Mouse (Mus musculus) cerebellum, adult 11 months (tissue): Measurements from ENCODE around the gene Bid.
"Not testable (repeated sequence)": the region's sequence is repeated elsewhere in the genome, so short reads cannot be mapped to it uniquely, and the experiment has no call there.

Source experiments
- DNase-seq: peaks from one replicate; pipeline ENCODE4 v3.0.0; 2022

The Bid gene

GRCm38 (mm10) chr6:120901776-120902645, 14.6 kb downstream of the Bid start:
- no peak for DNase-seq

GRCm38 (mm10) chr6:120898188-120898833, 18.3 kb downstream of the Bid start:
- peak; percentile 18 for DNase-seq

DNA sequence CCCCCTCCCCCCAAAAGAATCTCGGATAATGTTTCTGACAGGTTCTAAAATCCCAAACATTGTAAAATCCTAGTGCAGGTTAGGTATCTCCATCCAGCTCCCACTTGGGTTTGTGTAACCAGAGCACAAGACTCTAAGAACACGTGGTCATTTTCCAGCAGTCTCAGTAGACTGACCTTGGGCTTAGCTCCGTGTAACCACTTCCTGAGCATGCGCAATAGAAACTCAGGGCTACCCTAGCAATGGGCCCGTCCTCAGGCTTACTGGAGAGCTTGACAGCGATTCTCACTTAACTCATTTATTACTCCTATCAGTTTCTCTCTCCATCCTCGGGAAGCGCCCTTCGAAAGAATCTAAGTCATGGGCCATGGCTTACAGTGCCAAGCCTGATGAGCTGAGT, 22.1 kb downstream of the Bid start:
- no peak for DNase-seq

DNA sequence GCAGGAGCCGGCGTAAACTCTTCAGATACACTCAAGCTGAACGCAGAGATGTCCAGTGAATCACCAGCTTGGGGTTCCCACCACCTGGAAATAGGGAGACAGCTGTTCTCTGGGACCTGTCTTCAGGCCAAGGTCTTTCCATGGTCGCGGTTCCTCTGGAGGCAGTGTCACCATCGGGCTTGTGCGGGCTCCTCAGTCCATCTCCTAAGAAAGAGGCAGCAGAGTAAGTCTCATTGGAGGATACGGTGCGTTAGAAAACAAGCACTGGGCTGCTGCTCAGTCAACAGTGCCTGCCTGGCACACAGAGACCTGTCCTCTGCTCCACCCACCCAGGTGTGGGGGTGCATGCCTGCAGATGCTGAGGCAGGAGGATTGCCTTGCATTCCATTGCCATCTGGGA, 22.6 kb downstream of the Bid start:
- DNase-seq = no peak

- no peak for DNase-seq
These were observed 30.0 kb downstream of the Bid start for GRCm38 (mm10) chr6:120886696-120887095.

DNA sequence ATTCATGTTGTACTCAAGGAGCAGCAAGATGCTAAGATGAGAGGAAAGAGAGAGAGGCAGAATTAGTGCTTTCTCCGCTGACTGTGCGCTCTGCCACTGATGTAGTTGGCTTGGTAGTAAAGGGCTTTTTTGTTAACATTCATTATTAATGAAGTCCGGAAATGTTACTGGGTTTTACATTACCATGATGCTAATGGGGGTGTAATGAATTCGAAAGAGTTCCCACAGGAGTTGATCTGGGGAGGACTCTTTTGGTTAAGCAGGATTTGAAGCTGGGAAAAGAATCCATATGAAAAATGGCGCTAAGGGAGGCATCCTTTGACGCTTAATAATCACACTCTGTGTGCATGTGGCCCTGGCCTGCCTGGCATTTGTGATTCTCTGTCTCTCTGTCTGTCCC, 32.2 kb downstream of the Bid start:
- DNase-seq = no peak

DNA sequence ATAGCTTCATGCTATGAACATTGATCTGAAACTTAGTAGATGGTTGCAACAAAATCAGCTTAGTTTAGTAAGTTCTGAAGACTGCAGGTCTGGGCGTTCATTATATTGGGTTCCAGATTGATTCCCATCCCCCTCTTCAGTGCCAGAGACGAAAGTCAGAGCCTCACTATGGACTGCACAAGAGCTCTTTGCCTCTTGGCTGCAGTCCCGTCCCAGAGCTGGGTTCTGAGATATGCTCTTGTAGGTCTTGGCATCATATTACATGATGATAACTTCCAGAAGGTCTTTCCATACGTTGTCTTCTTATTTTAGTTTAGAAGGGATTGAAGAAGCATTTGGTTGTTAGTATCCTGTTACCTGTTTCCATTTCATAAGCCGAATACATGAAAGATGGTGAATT, 37.6 kb downstream of the Bid start:
- DNase-seq = no peak

GRCm38 (mm10) chr6:120873874-120874273, 42.8 kb downstream of the Bid start:
- no peak for DNase-seq

DNA sequence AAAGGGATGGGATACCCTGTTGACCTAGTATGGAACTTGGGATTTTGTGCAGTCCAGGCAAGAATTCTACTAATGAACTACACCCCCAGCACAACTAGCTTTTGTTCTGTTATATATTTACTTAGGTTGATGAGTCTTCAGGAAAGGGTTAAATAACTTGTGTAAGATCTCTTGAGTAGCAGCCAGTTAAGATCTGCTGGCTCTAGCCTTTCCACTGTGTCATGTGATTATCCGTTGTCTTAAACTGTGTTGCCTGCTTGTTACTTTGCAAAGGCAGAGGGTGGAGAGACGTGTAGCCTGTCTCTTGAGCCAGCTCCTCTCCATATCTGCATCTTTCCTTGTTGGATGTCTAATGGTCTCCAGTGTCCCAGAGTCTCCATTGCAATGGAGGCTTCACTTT, 45.4 kb downstream of the Bid start:
- no peak for DNase-seq

DNA sequence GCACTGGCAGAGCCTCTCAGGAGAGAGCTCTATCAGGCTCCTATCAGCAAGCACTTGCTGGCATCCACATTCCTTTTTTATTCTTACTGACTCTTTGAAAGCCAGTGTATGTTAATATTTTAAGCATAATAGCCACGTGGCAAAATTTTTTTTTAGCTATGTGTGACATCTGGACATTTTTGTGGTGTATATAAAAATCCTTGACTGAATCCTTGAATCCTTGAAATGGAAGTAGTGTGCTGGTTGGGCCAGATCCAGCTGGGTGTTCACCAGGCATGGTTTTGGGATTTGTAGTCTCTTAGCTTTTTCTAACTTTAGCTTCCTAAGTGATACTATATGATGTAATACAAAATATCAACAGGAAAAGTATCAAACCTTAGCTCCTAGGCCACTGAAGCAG, 47.8 kb downstream of the Bid start:
- DNase-seq = no peak

GRCm38 (mm10) chr6:120866051-120866814, 50.4 kb downstream of the Bid start:
- no peak for DNase-seq

DNA sequence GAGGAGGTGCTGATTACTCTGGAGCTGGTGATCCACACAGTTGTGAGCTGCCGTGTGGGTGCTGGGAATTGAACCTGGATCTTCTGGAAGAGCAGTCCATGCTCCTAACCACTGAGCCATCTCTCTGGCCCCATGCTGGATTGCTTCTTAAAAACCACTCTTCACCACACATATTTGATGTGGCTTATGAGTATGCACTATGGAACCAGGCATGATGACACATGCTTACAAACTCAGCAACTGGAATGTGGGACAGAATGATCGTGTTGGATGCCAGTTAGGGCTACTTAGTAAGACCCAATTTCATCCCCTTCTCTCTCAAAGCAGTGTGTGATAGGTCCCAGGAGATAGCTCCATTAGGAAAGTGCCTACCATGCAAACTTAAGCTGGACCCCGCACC, 56.6 kb downstream of the Bid start:
- no peak for DNase-seq

DNA sequence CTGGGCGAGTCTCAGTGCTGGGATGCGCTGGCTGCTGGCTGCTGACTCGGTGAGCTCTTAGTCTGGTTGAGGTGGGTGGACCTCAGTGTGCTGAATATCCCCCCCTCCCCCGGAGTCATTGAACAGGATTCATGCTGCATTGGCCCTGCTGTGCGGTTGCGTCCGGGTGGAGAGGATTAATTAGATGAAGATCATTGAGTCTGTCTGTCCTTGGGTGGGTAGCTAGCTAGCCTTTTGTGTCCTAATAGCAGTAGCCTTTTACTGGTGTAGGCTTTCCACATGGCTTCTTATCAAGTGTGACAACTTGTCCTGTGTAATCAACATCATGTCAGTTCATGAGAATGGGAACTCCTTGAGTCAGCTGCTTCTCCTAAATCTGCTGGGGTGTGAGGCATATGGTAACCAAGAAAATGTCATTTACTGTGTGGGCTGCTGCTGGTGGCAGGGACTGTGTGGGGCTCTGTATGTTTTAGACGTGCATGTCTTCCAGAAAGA, 58.4 kb downstream of the Bid start:
- no peak for DNase-seq

GRCm38 (mm10) chr6:120854413-120854812, 62.2 kb downstream of the Bid start:
- no peak for DNase-seq

GRCm38 (mm10) chr6:120850720-120851119, 65.9 kb downstream of the Bid start:
- not testable (repeated sequence) for DNase-seq
